In the genomic region with DNA sequence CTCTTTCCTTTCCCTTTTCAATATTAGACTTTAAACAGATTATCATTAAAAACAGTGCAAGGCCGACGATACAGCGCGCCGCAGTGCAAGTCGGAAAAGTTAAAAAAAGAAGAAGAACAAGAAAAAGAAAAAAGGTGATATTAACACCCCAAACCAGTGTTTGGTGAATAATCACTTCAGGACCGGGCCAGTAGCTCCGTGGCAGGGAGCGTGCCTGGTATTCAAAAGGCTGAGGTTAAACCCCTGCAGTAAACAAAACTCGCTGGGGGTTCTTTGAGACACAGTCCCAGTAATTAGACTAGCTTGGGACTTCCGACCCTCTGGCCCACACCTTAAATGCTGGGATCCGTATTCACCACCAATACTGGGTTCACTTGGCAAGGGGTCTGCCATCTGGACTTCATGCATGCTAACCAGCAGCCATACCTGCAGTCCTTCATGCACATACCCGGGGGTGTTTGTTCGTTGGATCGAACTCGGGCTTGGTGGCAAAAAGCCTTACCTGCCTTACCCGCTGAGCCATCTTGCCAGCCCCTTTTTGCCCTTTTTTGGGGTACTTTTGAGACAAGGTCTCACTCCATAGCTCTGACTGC, we compare ENCODE assay signal across 9 mouse cellular contexts. TPM values are rescaled to one million over a fixed set of nuclear protein-coding genes. Genes with fewer than 3 reads are reported as not detected.
A peak's percentile ranks its signal among the peaks of the same experiment; 100 is the strongest.
DNase-seq lines count a peak whose midpoint lies in the region; ATAC-seq and TF ChIP-seq lines count a peak whose summit lies in the region.
"Had no signal": no experiment of that assay in that cellular context is flagged by ENCODE, and none has a peak within 500 bp of the region (broad histone marks: within the 10 kb centered on the region; RNA-seq: fewer than 3 reads in every experiment).

No protein-coding gene starts in this region.

- H3K27me3 ChIP-seq in kidney, postnatal 0 days (ENCODE audit: insufficient read depth, low read length) = no peaks in the 10 kb centered on the region
- H3K27me3 ChIP-seq in embryonic facial prominence, embryonic 13.5 days = no peaks in the 10 kb centered on the region
- H3K27me3 ChIP-seq in intestine, embryonic 16.5 days (replicated peaks; ENCODE audit: control insufficient read depth, insufficient read depth, low read length) = no peaks in the 10 kb centered on the region
- H3K27me3 ChIP-seq in neural tube, embryonic 12.5 days (replicated peaks) = no peaks in the 10 kb centered on the region
- H3K27me3 ChIP-seq: Patski had no signal

- H3K4me2 ChIP-seq in kidney, postnatal 0 days (ENCODE audit: low read length) = peak overlapping the region; percentile 43
- peak overlapping the region; percentile 71 for H3K4me2 ChIP-seq in embryonic facial prominence, embryonic 13.5 days
- peak overlapping the region; percentile 65 for H3K4me2 ChIP-seq in intestine, embryonic 16.5 days (ENCODE audit: low read depth, low read length)
- peak overlapping the region; percentile 69 for H3K4me2 ChIP-seq in neural tube, embryonic 12.5 days (replicated peaks)

- H3K9me3 ChIP-seq in kidney, postnatal 0 days (replicated peaks; ENCODE audit: low read length) = no peaks in the 10 kb centered on the region
- H3K9me3 ChIP-seq in embryonic facial prominence, embryonic 13.5 days = no peaks in the 10 kb centered on the region
- no peaks in the 10 kb centered on the region for H3K9me3 ChIP-seq in intestine, embryonic 16.5 days (ENCODE audit: control insufficient read depth, low read length)
- no peaks in the 10 kb centered on the region for H3K9me3 ChIP-seq in neural tube, embryonic 12.5 days

- peaks cover 16% of the 10 kb centered on the region for H3K4me1 ChIP-seq in kidney, postnatal 0 days (replicated peaks; ENCODE audit: insufficient read depth, low read length)
- peaks cover 31% of the 10 kb centered on the region for H3K4me1 ChIP-seq in embryonic facial prominence, embryonic 13.5 days
- H3K4me1 ChIP-seq in intestine, embryonic 16.5 days (ENCODE audit: control insufficient read depth, insufficient read depth, low read length) = peaks cover 31% of the 10 kb centered on the region
- peaks cover 28% of the 10 kb centered on the region for H3K4me1 ChIP-seq in neural tube, embryonic 12.5 days

- no peak for ATAC-seq in kidney, postnatal 0 days (replicated peaks; ENCODE audit: low FRiP score, low read depth)
- ATAC-seq in embryonic facial prominence, embryonic 13.5 days (ENCODE audit: insufficient number of reproducible peaks, insufficient read depth, low FRiP score, low TSS enrichment, low read depth) = no peak
- ATAC-seq in intestine, embryonic 16.5 days = no peak
- ATAC-seq in neural tube, embryonic 12.5 days (ENCODE audit: low FRiP score, low read depth) = no peak
- ATAC-seq: Patski had no signal

- WGBS in kidney, postnatal 0 days = 27% methylated on average over 17 of the region's 17 CpGs
- 14% methylated on average over 17 of the region's 17 CpGs for whole genome bisulfite sequencing in embryonic facial prominence, embryonic 13.5 days
- WGBS in intestine, embryonic 16.5 days = 23% methylated on average over 17 of the region's 17 CpGs
- 8% methylated on average over 17 of the region's 17 CpGs for WGBS in neural tube, embryonic 12.5 days

- no peak for TF ChIP-seq CTCF in kidney, postnatal 0 days (IDR thresholded peaks at IDR 0.05; ENCODE audit: low read depth)

- no peak for DNase-seq in kidney, postnatal 0 days (ENCODE audit: low spot score)
- no peak for DNase-seq in kidney, postnatal 25 days
- DNase-seq in right cerebral cortex, postnatal 4 days = no peak
- DNase-seq in right cerebral cortex, postnatal 10 days (ENCODE audit: low spot score in 2 of 2) = no peak
- no peak for DNase-seq in cerebellum, postnatal 4 days (ENCODE audit: low spot score in 2 of 2)

- H3K9ac ChIP-seq in kidney, postnatal 0 days (ENCODE audit: low read depth, low read length) = no peak overlapping the region; the same call in 1 of the 2 replicates
- peak overlapping the region; percentile 61 for H3K9ac ChIP-seq in embryonic facial prominence, embryonic 13.5 days
- peak overlapping the region; percentile 67 for H3K9ac ChIP-seq in intestine, embryonic 16.5 days (ENCODE audit: low read depth, low read length)
- H3K9ac ChIP-seq in neural tube, embryonic 12.5 days = 0 out of 2 replicates have a peak overlapping the region, but pooled peaks have one; percentile 45

- H3K4me3 ChIP-seq in kidney, postnatal 0 days (replicated peaks; ENCODE audit: low read depth, low read length) = peak overlapping the region; percentile 15; the same call in 1 of the 2 replicates
- H3K4me3 ChIP-seq in embryonic facial prominence, embryonic 13.5 days = peak overlapping the region; percentile 37; the same call in 1 of the 2 replicates
- peak overlapping the region; percentile 37 for H3K4me3 ChIP-seq in intestine, embryonic 16.5 days (ENCODE audit: low read length)
- 0 out of 2 replicates have a peak overlapping the region, but pooled peaks have one; percentile 22 for H3K4me3 ChIP-seq in neural tube, embryonic 12.5 days

- H3K36me3 ChIP-seq in kidney, postnatal 0 days (ENCODE audit: insufficient read depth, low read length) = no peaks in the 10 kb centered on the region
- no peaks in the 10 kb centered on the region for H3K36me3 ChIP-seq in embryonic facial prominence, embryonic 13.5 days
- no peaks in the 10 kb centered on the region for H3K36me3 ChIP-seq in intestine, embryonic 16.5 days (ENCODE audit: control insufficient read depth, insufficient read depth, low read length)
- no peaks in the 10 kb centered on the region for H3K36me3 ChIP-seq in neural tube, embryonic 12.5 days

- peak overlapping the region; percentile 58; the same call in 1 of the 2 replicates for H3K27ac ChIP-seq in kidney, postnatal 0 days
- no peak overlapping the region for H3K27ac ChIP-seq in embryonic facial prominence, embryonic 13.5 days
- peak overlapping the region; percentile 86 for H3K27ac ChIP-seq in intestine, embryonic 16.5 days (ENCODE audit: low read length)
- H3K27ac ChIP-seq in neural tube, embryonic 12.5 days = no peak overlapping the region; the same call in 1 of the 2 replicates

RNA-seq across cellular contexts. Expression of a gene that starts 37.8 kb away (rescaled TPM):
- polyA plus RNA-seq in kidney, postnatal 0 days (2015; fragmentation: Nextera tagmentation; extraction: Ambion mirVana) = 12.3 and 12.5 TPM in 2 replicates
- 11.5 and 12.9 TPM in 2 replicates for polyA plus RNA-seq in embryonic facial prominence, embryonic 13.5 days (2015; fragmentation: Nextera tagmentation; extraction: Ambion mirVana)
- 9.8 and 11.5 TPM in 2 replicates for polyA plus RNA-seq in intestine, embryonic 16.5 days (2015; fragmentation: Nextera tagmentation; extraction: Ambion mirVana)
- 3.7 and 4.2 TPM in 2 replicates for polyA plus RNA-seq in neural tube, embryonic 12.5 days (2016; fragmentation: Nextera tagmentation; extraction: Ambion mirVana)

RNA-seq across cellular contexts. Expression of a gene that starts 50.8 kb away (rescaled TPM):
- 307 and 309 TPM in 2 replicates for polyA plus RNA-seq in kidney, postnatal 0 days (2015; fragmentation: Nextera tagmentation; extraction: Ambion mirVana)
- 284 and 299 TPM in 2 replicates for polyA plus RNA-seq in embryonic facial prominence, embryonic 13.5 days (2015; fragmentation: Nextera tagmentation; extraction: Ambion mirVana)
- polyA plus RNA-seq in intestine, embryonic 16.5 days (2015; fragmentation: Nextera tagmentation; extraction: Ambion mirVana) = 31.7 and 146 TPM in 2 replicates
- polyA plus RNA-seq in neural tube, embryonic 12.5 days (2016; fragmentation: Nextera tagmentation; extraction: Ambion mirVana) = 468 and 479 TPM in 2 replicates

Comparison
In these comparisons a context has a peak if more than half of its experiments do, and no peak if none do; other contexts are left out.
1. H3K27ac ChIP-seq: peak in kidney, postnatal 0 days (single experiment) and intestine, embryonic 16.5 days (single experiment); none in embryonic facial prominence, embryonic 13.5 days (single experiment) and neural tube, embryonic 12.5 days (single experiment).
2. Peak in every context shown above with its lines, with median percentiles within 50 percentile points of each other: H3K4me2 ChIP-seq and H3K4me3 ChIP-seq.